Mouse (Mus musculus) left cerebral cortex, postnatal 36 days (tissue): ENCODE measurements around the gene Mapk8ip2. TPM values are rescaled to one million over a fixed set of nuclear protein-coding genes. Genes with fewer than 3 reads are reported as not detected.

Experiments used
- DNase-seq, 2 experiments: peaks; one replicate each; pipeline ENCODE4 v3.0.0; 2021 to 2022; ENCODE audit warnings: low spot score in 2 of 2, mixed read lengths in 1 of 2
- intact Hi-C: fragments of 180-260 bp; cut with DNase I; formaldehyde crosslinking; loops from one replicate; pipeline ENCODE4 v1.15.1; 2025
- total RNA-seq, 2 experiments: library from RNA; stranded (reverse); gene quantifications; 2 replicates each; pipeline ENCODE4 v1.2.3; 2021

Mapk8ip2 gene
- total RNA-seq, 2 experiments from 2014 or later, result 221 to 233 TPM

DNA sequence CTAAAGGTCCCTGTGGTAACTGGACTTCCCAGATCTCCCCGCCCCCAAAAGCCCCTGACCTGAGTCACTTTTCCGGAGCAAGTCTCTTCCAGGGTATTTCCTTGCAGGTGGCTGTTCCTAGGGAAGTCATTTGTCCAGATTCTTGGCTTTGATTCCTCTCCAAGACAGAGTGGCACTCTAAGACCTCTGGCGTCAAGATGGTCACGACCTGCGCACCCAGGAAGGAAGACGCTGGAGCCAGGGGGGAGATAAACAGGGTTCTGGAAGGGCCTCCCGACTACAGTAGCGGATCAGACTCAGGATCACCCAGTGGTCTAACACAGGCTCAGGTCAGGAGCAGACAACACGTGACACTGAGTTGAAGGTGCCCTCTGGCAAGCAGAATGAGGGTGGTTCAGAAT is 23.4 kb downstream of the Mapk8ip2 start, which contains the start of gene Arsa:
TSS of gene Arsa (minus strand) at position 335 of the 401 bp plus-strand sequence.
- intact Hi-C loops, result no loop called here
- DNase-seq, result no peak

DNA sequence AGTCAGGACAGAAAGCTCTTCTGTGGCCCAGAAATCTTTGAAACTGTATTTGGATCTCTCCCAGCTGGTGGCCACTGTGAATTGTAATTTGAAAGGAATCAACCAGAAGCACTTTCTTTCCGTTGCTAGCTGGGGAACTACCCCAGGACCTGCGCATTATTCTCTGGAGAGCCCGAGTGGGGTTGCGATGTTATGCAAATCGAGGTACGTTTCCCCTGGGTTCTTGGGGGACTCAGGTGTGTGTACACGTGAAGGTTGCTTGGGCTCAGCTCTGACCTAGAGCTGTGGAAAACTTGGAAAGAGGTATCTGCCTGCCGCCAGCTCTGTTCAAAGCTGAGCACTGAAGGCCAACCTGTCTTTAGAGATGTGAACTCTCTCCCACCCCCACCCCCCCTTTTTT is 24.1 kb downstream of the Mapk8ip2 start:
- intact Hi-C loops, result no loop called here
- no peak for DNase-seq

- intact Hi-C loops, result no loop called here
- no peak for DNase-seq
These were observed 24.9 kb downstream of the Mapk8ip2 start for GRCm38 (mm10) chr15:89478622-89479021.

- intact Hi-C loops, result no loop called here
- DNase-seq, result no peak
These were observed 26.9 kb downstream of the Mapk8ip2 start for GRCm38 (mm10) chr15:89480584-89480983.

DNA sequence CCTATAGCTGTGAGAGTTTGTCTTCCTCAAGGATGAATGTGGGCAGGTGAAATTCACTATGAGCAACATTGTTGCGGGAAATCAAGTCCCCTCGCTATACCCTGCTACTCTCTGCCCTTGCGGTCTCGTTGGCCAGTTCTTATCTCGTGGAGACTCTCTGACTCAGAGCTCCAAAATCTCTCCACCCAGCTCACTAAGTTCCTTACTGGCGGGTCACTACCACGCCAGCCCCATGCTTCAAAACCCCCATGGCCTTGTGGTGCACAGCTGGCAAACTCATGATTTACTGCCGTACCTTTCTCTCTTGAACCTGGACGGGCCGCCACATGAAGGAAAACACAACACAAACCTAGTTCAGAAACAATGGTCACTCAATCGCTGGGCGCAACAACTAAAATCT is 34.5 kb downstream of the Mapk8ip2 start:
- no peak for DNase-seq
- intact Hi-C loops, result no loop called here

- intact Hi-C loops, result no loop called here
- DNase-seq, result no peak
These were observed 35.0 kb downstream of the Mapk8ip2 start for GRCm38 (mm10) chr15:89488611-89489117.

- intact Hi-C loops, result no loop called here
- no peak for DNase-seq
These were observed 41.3 kb downstream of the Mapk8ip2 start for GRCm38 (mm10) chr15:89494970-89495369.

DNA sequence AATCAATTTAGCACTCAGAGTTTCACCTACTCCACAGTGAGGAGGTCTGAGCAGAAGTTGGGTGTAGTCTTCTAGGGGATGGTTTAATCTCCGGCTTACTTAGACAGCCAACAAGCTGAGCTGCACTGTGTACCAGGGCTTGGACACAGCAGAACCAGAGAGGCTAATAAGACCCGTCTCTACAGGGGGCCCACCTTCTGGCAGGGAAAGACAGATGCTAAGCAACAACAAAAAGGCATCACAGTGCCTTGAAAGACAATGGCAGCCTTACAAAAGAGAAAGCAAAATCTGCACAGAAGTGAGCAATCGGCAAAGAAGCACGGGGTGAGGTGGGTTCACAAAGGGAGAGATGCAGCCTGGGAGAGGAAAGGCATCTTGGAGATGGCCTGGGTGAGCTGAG is 42.4 kb downstream of the Mapk8ip2 start:
- DNase-seq, result no peak
- intact Hi-C loops, result no loop called here

GRCm38 (mm10) chr15:89496841-89497240 is 43.1 kb downstream of the Mapk8ip2 start:
- no peak for DNase-seq
- intact Hi-C loops, result no loop called here

- intact Hi-C loops, result no loop called here
- DNase-seq, result no peak
These were observed 43.8 kb downstream of the Mapk8ip2 start for GRCm38 (mm10) chr15:89497391-89498048.

DNA sequence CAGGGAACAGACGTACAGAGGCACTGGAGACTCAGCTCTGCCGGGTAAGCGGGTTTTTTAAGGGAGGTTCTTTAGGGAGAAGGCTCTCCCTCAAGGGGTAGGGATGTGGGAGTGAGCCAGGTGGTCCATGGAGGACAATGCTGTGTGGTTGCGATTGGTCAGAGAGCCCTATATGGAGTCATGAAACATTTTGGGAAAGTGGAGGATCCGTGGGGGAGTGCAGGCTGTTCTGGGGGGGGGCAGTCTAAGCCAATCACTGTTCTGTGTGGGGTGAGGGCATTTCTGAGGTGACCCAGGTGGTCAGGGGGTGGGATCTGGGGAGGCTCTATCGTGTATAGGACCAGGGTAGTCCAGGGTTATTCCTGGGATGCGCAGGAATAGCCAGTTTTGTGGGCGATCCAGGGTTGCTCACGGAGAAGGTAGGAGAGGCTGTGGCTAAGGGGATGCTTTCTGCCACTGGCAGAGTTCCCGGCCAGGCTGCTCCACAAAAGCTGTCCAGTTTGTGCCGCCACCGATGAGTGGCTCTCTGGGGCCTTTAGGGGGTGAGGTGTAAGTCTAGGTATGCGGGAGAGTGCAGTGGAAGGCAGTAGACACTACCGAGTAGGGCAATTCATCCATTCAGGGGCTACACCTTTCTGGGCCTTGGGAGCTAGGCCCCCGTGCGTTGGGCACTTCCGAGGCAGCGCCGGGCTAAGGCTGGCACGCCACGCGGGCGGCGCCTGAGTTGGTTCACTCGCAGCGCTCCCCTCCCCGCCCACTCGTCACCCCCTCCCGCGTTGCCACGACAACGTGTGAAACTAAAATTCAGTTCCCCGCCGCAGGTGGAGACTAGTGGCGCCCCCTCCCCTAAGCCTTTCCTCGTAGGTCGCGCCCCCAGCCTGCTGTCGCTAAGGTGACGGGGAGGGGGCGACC is 44.6 kb downstream of the Mapk8ip2 start:
- intact Hi-C loops, result no loop called here
- peak; percentile 85 to 92 for DNase-seq

DNA sequence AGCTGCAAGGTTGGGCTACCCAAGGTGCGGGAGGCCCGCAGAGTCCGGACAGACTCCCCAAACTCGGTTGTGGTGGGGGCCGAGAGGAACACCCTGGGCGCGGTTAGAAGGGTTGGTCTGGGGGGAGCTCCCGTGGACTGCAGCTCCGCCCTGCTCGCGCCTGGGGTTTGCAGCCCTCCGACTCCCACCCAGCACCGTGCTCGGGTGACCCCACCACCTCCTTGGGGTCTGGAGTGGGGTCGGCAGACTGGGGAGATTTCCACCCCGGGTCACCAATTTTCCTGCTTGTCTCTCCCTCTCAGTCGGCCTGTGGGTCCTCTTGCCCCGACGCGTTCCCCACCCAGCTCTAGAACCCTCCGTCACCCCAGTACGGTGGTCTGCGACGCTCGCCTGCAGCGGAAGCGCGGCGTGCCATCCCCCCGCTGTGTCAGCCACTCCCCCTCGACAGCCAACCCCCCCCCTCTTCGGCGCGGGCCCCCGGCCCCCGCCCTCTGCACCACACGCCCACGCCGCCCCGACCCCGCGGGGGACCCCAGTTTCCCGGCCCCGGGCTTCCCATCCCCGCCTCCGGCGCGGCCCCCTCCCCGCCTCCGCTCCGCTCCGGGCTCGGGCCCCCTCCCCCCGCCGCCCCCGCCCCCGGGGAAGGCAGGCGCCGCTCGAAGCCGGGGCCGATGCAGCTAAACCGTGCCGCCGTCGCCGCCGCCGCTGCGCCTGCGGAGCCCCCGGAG is 45.4 kb downstream of the Mapk8ip2 start, which contains the start of gene Shank3:
TSS of gene Shank3 (plus strand) at position 663 of the 728 bp plus-strand sequence.
- intact Hi-C loops, result no loop called here
- peak in 1 of 2 experiments; percentile 59 for DNase-seq

DNA sequence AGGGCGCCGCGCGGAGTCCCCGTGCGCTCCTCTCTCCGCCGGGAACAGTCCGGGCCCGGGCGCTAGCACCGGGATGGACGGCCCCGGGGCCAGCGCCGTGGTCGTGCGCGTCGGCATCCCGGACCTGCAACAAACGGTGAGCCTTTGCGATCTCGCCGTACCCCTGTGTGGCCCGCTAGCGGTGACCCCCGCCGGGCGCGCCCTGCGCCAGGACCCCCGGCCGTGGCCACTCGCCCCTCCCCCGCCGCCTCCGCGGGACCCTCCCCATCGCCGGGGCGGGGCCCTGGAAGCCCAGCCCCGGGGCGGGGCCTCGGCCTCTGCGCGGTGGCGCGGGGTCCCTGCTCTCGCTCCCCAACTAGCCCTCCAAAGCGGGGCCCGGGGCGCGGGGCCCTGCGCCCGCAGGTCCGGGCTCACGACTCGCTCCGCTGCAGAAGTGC is 46.1 kb downstream of the Mapk8ip2 start:
- peak in 1 of 2 experiments; percentile 69 for DNase-seq
- intact Hi-C loops, result loop anchor here (2.0 kb wide), 1 partner anchor 57 kb away; no protein-coding TSS in a partner anchor

DNA sequence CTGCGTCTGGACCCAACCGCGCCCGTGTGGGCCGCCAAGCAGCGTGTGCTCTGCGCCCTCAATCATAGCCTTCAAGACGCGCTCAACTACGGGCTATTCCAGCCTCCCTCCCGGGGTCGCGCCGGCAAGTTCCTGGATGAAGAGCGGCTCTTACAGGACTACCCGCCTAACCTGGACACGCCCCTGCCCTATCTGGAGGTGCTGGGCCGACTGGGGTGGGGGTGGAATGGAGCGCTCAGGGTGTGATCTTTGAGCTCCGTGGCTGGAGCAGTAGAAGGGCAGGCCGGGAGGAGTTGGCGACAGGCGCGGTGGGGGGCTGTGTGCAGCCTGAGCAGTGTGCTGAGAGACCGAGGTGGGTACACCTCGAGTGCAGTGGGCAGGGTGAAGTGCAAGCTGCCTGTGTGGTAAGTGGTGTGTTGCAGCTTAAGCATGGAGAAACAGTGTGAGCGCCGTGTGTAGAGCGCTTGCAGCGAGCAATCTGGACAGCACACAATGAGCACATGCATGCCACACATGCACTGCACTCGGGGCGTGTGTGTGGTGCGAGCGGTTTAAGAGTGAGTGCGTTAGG is 46.6 kb downstream of the Mapk8ip2 start:
- intact Hi-C loops, result loop anchor here (2.0 kb wide), 1 partner anchor 56 kb away; no protein-coding TSS in a partner anchor
- peak in 1 of 2 experiments; percentile 49 for DNase-seq

DNA sequence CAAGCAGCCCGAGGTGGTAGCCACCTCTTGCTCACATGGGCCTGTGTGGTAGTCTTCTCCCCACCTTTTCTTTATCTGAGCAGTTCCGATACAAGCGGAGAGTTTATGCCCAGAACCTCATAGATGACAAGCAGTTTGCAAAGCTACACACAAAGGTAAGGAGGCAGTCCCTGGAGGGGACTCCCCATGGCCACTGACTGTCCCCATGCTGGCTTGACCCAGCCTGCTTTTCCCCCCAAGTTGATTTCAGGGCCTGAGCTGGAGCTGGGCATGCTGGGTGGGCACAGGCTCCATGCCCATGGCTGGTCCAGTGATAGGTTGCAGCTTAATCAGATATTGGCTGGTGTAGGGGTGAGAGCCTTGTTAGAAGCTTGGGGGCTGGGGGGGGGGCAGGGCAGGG is 47.6 kb downstream of the Mapk8ip2 start:
- no peak for DNase-seq
- intact Hi-C loops, result loop anchor here (2.0 kb wide), 1 partner anchor 55 kb away; no protein-coding TSS in a partner anchor

- intact Hi-C loops, result no loop called here
- no peak for DNase-seq
These were observed 51.1 kb downstream of the Mapk8ip2 start for GRCm38 (mm10) chr15:89504838-89505237.

GRCm38 (mm10) chr15:89507751-89508150 is 54.0 kb downstream of the Mapk8ip2 start:
- intact Hi-C loops, result no loop called here
- DNase-seq, result no peak

DNA sequence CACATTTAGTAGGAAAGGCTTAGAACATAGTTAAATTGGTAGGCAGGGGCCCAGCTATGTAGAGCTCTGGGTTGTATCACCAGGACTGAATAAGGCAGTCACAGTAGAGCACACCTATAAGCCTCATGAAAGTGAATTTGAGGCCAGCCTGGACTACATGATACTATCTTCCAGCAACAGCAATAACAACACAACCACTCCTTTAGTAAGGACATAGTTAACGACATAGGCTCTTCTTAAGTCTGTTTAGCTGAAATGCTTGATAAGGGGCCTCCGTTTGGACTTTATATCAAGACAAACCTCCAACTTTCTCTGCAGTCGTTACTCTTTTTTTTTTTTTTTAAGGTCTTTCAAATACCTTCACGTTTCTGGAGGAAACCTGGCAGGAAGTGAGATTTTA is 59.0 kb downstream of the Mapk8ip2 start:
- intact Hi-C loops, result no loop called here
- no peak for DNase-seq
